Mouse (Mus musculus): ENCODE results near the gene Gif.
A peak's percentile ranks its signal among the peaks of the same experiment; 100 is the strongest.

The Gif gene

DNA sequence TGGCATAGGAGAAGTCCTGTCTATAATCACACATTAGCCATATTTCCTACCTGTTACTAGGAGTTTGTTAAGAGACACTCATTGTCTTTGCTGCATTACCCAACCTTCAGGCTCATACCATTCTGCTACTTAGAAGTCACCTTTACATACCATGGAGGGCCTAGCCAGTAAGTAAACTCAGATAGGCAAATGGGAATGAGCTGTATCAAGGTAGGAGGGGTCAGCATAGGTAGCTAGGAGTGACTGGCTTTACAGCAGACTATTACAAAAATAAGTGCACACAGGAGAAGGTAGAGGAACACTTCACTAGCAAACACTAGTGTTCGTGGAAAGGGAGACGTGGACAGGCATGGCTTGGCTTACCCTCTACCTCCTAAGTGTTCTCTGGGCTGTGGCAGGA, at the start of gene Gif:
Gif (plus strand) TSS at position 257 of the 400 bp plus-strand sequence.
- no peak for DNase-seq

DNA sequence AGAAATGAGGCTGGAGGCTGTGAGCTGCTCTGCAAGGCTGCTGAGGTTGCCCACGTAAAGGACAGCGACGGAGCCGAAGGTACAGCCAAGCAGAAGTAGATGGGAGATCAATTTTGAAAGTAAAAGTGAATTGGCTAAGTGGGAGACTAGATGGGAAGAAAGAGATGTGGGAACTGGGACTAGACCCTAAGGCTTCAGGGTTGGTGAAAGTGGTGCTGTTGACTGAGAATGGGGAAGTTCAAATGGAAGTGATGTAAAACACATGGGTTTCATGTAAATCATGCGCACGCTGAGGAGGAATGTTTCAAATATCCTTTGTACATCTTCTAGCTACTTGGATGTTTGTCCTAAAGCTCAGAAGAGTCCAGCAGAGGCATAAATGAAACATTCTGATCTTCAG, 49.0 kb upstream of the Gif start:
- DNase-seq, result no peak

DNA sequence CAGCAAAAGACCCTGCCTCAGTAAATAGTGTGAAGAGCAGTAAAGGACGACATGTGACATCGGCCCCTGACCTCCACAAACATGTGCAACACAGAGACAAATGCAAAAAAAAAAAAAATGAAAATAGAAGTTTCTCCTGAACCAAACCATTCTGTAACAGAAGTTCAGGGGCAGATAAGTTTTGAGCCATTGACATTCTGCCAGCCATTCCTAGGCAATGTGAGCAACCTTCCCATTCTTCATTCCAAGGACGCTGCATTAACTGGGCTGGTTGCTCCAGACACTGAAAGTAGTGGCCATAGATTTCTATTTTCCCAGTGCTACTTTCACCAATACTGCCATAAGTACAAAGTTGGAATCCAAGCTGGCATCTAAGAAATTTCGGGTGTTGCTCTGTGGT, 34.9 kb upstream of the Gif start:
- DNase-seq, result no peak

DNA sequence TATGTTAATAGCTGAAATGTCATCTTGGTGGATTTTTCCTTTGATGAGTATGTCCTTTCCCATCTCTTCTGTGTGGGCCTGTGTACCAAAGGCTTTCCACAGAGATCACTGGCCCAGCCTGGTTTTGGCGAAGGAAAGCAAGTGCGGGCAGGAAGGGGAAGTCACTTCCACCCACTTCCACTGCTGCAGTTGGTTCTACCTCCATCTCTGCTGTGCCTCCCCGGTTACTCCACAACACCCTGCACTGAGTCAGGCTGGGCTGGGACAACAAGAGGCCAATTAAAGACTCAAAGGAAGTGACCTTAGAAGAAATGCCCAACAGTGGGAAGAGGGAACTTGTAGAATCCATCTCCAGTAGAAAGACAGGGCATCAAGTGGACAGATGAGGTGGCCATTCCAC, 27.3 kb upstream of the Gif start:
- DNase-seq, result no peak

DNA sequence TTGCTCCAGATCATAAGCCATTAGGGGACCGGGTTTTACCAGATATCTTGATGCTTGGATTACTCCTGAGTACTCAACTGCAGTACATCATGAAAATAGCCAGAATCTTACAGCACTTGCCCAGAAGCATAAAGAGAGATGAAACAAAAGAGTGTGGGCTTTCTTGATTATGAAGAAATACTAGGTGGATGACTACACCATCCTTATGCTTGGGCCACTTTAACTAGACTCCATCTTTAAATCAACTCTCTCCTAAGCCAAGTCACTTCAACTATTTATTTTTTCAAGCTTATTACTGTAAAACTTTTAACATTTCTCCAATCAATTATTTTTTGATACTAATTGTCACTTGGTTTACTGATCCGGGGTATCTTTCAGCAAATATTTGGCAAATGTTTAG, 23.5 kb upstream of the Gif start:
- no peak for DNase-seq

DNA sequence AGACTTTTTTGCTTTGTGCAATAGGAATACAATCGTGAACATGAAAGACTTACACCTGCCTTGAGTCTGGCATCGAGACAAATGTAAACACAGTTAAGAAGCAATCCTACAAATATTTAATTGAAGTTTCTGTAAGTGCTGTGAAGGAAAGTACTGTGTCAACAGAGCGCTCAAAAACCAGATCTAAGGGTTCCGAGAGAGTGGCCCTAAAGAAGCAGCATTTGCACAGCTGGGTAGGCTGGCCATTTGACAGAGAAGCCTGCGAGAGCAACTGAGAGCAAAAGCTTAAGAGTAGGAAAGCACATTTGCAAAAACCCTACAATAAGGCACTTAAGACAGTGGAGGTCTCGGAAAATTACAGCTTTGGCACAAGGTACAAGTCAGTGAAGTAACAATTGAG, 23.1 kb upstream of the Gif start:
- DNase-seq, result no peak

DNA sequence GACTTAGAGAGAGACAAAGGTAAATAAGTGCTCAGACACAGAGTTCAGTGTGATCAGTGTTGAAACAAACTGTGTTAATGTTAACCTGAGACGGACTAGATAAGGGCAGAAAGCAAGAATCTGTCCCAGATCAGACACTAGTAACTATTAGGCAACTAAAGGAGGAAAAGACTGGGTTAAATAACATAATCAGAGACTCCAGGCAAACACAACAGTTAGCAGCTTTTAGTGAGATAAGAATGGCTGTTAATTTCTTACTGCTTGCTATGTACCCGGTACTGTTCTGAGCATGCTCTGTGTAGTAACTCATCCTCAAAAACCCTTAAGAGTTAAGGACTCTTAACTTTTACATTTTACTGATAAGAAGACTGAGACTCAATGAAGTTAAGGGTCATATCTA, 21.4 kb upstream of the Gif start:
- no peak for DNase-seq

DNA sequence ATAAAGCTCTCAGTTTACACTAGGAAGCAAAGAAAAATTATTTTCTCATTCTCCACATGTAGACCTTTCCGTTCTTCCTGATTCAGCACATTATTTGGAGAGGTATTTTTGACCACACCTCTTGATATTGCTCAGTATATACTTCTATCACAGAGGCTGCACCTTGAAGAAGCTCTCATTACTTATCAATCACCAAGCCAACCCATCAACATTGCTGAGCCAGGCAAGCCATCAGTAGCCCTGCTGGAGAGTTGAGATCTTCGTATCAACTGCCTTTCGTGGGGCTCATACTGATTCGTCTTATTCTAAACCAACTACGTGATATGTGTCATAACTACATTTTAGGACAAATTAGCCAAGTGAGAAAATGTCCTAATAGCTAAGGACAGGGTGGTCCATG, 20.1 kb upstream of the Gif start:
- no peak for DNase-seq

DNA sequence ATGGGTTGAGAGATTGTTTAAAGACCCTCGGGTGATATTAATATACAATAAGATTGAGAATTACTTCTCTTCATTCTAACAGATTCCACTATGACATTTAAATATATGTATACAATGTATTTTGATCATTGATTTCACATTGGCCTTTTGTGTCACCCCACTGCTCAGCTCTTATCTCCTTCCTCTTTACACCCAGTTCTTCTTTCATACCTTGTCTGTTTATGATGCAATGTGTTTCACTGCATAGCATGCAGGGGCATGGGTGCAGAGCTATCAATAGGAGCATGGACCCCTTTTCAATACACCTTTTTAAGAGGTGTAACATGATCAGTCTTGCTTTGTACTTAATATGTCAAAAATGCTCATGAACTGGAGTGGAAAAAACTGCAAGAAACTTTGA, 17.1 kb upstream of the Gif start:
- DNase-seq, result no peak

DNA sequence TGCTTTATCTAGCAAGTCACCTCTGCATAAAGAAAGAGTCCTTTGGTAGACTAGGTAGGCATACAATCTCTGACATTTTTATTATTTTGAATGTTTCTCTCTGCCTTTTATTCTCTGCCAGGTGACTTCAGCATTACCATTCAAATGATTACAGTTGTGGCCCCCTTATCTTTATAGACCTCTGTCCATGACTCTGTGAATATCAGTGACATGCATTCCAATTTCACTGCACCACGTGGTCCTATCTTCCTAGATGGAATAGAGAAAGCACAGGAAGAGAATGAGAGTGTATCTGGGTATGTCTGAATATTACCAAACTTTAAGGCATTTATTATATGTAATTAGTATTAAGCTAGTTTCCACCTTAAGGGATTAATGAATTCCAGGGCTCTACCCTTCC, 10.9 kb upstream of the Gif start:
- DNase-seq, result no peak

DNA sequence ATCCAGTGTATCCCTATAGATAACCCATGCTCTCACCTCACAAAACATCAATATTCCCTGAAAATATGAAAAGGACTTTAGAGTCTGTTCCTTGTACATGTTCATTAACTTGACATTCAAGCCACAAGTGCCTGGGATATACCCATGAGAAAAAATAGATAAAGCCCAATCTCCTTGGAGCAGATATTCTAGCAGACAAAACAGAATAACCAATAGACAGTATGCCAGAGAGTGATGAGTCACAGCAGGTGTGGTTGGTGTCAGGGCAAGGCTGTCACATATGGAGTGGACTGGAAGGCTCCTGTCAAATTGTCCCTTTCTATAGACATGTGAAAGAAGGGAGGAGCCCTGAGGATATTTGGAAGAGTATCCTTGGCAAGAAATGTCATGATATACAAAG, 1.7 kb upstream of the Gif start:
- no peak for DNase-seq

DNA sequence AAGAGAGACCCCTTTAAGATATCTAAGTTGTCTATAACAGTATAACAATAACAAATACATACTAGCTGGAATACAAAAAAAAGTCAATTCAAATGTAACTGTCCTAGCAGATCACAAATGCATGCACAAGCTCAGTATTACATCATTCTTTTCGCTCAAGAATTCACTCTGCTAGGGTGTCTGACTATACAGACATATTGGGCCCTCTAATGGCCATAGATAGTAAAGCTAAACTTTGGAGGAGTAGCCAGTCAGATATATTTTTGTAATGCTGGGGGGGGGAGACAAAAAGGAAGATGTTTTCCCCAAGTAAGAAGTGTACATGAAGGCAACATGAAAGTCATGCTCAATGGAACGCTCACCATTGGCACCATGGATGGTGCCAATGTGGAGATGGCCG, 17.7 kb downstream of the Gif start:
- DNase-seq, result no peak

DNA sequence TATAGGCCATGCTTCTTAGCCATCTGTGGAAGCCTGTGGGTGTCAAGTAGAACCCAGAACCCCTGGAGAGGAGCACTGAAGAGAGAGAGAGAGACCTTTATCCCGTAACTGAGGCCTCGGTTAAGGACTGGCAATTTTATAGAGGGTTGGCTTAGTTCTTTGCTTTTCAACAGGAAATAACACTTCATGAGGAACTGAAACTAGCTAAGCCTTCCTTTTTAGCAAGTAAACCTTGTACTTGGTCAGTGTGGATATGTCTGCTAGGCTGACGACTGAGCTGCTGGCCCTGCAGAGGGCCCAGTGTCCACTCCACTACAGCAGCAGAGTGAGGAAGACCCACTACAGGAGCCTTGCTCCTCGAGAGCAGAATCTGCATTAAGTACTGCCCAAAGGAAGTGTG, 19.1 kb downstream of the Gif start:
- DNase-seq, result no peak

DNA sequence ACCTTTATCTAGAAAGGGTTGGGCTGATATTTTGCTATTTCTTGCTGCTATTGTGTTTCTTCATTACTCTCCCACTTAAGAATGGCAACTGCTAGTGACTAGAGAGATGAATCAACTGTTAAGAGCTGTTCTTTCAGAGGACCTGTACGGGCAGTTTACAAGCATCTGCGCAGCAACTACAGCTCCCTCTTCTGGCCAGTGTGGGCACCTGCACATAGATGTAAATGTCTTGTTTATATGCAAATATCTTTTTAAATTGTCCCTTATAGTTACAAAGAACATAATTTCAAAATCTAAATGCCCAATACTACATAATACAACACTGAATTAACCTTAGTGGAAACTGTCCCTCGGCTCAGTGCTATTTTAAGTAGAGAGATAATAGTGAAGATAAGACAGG, 20.8 kb downstream of the Gif start:
- no peak for DNase-seq

DNA sequence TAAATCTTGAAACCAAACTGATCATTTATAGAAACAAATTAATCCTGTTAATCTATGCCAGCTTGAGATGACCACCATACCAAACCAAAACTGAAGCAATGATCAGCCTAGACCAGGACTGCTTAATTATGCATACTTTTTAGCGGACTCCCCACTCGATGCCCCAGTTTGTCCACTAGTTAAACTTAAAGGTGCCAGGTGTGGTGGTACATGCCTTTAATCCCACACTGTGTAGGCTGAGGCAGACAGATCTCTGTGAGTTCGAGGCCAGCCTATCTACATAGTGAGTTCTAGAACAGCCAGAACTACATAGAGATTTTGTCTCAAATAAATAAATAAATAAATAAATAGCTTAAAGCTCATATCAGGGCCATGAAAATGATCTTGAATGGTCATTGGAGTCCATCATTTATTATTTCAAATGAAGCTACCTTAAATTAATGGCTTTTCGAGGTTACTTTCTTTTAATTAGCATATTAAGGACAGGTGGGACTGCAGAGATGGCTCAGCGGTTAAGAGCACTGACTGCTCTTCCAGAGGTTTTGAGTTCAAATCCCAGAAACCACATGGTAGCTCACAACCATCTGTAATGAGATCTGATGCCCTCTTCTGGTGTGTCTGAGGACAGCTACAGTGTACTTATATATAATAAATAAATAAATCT, 22.0 kb downstream of the Gif start:
- DNase-seq, result no peak

DNA sequence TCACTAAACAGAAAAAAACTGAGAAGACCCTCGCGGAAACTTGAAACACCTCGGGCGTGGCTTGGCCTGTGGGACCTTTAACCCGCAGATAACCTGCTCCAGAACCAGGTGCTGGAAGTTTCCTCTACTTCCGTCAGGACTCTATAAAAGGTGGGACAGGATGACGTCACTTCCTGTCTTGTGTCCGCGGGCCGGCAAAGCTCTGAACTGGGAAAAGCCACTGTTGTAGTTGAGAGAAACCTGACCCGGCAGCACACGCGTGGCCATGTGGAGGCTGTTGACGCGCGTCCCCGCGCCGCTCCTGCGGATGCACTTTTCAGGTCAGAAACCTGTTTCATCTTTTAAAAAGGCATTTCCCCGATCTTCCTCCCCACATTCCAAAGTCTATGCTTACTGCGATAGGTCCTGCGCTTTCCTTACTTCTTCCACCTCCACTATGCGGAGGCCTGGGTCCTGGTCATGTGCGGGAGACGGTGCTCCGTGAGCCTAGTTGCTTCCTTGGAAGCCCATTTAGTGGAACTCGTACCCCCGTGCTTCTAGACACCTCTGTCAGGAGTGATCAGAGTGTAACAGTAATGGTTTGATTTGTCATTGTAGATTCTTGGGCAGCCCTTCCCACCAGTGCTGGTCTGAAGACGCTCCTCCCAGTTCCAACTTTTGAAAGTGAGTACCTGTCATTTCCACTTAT, 23.0 kb downstream of the Gif start, which contains the start of gene Mrpl16:
Mrpl16 (plus strand) TSS at position 187 of the 688 bp plus-strand sequence.
- peak; percentile 90 to 93 for DNase-seq

DNA sequence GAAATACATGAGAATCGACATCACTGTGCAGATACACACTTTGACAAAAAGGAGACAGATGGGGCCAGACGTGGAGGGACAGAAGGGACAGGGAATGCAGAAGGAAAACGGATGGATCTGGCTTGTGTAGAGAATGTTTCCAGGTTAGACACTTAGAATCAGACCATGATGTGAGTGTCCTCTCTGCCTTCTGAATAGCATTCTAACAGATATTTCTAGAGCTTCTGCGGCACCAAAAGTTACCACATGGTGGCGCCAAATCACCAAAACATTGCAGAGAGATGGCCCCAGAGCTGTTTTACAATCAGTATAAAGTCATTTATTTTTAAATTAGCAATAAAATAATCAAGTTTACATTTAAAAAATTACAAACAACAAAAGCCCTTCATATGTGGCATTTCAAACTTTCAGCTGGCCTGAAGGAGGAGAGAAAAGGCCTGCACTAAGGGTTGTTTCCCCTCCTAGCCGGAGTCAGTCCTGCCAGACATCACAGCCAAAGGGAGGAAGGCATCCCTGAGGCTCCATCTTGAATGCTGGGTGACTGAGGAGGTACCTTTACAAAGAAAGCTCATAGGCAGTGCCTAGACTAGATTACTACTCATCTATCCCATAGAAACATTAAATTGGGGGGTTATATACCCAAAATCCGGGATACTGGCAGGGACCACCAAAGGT, 30.0 kb downstream of the Gif start:
- peak in 1 of 2 experiments; percentile 81 for DNase-seq

DNA sequence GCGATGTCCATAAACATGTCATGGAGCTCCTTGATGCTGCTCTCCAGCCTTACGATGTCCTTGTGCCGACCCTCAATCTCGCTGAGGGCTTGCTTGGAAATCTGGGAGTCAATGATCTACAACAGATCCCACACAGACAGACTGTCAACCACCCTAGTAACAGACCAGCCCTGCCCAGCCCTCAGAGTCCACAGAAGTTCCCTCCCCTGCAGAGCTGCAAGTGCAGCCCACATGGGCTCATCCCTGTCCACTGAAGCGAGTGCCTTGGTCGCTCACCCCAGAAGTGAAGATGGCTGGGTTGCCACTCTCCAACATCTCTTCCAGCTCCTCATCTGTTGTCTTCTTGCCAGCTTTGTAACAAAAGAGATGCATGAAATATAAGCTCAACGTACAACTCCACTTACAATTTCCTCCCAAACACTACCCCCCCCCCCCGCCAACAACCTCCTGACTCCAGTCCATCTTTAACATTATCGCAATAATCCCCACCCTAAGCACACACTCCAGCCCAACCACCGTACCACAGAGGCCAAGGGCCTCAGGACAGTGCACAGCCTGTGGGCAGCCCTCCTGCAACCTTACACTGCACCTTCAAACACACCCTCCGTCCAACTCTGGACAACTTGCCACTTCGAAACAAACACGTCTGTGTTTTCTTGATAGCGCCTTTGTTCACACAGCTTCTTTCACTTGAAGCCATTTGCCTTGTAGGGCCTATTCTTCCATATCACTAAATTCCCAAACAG, 38.2 kb downstream of the Gif start:
- DNase-seq, result no peak

DNA sequence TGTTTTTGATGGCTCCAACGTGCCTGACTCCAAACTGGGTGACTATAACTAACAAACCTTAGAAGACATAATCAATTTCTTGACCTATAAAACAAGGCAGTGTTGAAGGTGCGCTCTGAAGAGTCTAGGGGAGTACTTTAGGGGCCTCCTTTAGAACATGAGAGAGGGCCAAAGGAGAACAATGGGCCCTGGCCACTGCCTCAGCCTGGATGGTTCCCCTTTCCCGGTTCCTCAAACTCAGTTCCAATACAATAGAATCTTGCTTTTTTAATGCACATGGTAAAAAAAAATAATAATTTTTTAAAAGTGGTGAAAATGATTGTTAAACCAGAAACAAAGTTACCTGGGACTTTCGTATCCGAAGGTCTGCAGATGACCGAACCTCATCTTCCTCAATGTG, 40.5 kb downstream of the Gif start:
- DNase-seq, result no peak

DNA sequence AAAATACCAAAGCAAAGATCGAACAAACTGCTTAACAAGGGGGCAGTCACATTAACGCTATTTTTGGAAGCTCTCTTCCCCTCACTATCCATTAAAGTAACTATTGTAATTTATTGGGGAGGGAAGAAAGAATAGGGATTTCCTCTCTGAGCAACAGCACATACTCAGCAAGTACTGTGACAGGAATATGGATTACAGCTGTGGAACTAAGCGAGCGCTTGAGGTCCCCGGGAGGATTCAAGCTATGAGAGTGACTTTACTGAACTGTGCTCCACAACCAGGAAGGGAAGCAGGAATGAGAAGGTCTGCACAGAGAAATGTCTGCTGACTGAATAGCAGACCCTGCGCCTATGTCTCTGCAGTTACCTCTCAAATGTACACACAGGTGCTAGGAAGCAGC, 41.5 kb downstream of the Gif start:
- no peak for DNase-seq

DNA sequence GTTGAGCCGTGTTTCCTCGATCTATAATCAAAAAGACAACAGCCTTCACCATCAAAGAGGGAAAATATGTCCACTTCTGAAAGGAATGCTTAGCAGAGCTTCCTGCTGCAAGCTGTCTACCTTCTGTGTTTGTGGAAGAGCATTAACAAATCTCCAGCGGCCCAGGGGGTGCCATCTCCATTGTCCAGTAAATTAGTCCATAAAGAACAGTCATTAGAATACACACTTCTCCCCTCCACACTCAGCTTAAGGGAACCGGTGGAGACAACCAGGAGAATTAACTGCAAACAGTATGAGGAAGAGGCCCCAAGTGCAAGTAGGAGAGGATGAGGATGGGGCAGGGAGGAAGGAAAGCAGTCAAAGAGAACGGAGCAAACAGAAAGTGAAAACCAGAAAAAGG, 44.5 kb downstream of the Gif start:
- DNase-seq, result no peak

DNA sequence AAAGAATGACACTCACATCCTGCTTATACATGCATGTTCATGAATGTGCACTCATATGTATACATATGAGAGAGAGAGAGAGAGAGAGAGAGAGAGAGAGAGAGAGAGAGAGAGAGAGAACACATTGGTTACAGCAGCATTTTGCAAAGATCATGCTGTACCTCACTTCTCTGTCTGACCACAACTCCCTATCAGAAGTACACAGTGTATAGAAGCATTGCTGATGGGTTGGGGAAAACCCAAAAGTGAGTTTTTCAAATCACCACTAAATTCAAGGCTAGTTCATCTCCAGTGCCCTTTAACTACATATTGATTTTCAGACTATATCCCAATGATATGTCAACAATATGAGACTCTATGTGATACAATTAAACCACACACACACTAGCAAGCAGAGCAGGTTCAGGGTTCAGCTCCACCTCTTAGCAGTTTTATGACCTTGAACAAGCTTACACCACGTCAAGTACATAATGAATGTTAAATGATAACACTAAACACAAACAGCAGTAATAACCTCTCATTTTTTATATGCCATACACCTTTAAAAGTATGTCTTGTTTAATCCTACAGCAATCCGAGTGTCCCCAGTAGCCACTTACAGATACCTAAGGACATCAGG, 46.5 kb downstream of the Gif start:
- no peak for DNase-seq

DNA sequence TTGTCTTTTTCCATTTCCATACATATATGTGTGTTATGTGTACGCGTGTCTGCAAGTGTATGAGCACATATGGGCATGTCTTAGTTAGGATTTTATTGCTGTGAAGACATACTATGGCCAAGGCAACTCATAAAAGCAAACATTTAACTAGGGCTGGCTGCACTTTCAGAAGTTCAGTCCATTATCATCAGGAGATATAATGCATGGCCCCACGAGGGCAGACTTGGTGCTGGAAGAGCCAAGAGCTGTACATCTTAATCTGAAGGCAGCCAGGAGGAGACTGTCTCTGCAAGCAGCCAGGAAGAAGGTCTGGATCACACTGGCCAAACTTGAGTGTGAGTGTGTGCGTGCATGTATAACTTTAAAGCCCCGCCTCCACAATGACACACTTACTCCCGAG, 47.1 kb downstream of the Gif start:
- no peak for DNase-seq
